Mouse (Mus musculus) liver, embryonic 14.5 days (tissue): Measurements from ENCODE around the gene Dyrk3.

ENCODE experiments used
- CTCF ChIP-seq: IDR thresholded peaks from 2 replicates; pipeline ENCODE4 v1.5.1; 2016; ENCODE audit warnings: antibody characterized with exemption, low read depth, control low read depth
- EP300 ChIP-seq: IDR thresholded peaks from 2 replicates; pipeline ENCODE4 v1.6.1; 2016; ENCODE audit warnings: antibody characterized with exemption, low read depth

- TF ChIP-seq CTCF (no peak), EP300 (no peak)
Observed at GRCm38 (mm10) chr1:131177249-131177648, 39.1 kb upstream of the Dyrk3 start.
